Mouse (Mus musculus) kidney, embryonic 15.5 days (tissue): Measurements from ENCODE around the gene 1700001P01Rik. TPM values are rescaled to one million over a fixed set of nuclear protein-coding genes. Genes with fewer than 3 reads are reported as not detected.

Experiments
- ATAC-seq: fragments of 200-750 bp; cut with Nextera tagmentation; replicated peaks from 2 replicates; pipeline ENCODE4 v1.8.0; 2017; ENCODE audit warnings: moderate TSS enrichment; ENCODE audit not compliant: low FRiP score
- H3K27ac ChIP-seq: fragments of 300-500 bp; sonication (generic); 2 replicates; pipeline ENCODE4 v1.5.1; 2015; ENCODE audit warnings: mild to moderate bottlenecking, inconsistent platforms
- H3K27me3 ChIP-seq: fragments of 300-500 bp; sonication (generic); 2 replicates; pipeline ENCODE4 v1.6.1; 2015; ENCODE audit warnings: inconsistent platforms
- H3K36me3 ChIP-seq: fragments of 300-500 bp; sonication (generic); 2 replicates; pipeline ENCODE4 v1.6.1; 2015; ENCODE audit warnings: inconsistent platforms
- H3K4me1 ChIP-seq: fragments of 300-500 bp; sonication (generic); 2 replicates; pipeline ENCODE4 v1.6.1; 2015; ENCODE audit warnings: inconsistent platforms
- H3K4me2 ChIP-seq: fragments of 300-500 bp; sonication (generic); 2 replicates; pipeline ENCODE4 v1.6.1; 2015; ENCODE audit warnings: moderate library complexity, mild to moderate bottlenecking, inconsistent platforms
- H3K4me3 ChIP-seq: fragments of 300-500 bp; sonication (generic); replicated peaks from 2 replicates; pipeline ENCODE4 v1.5.1; 2015; ENCODE audit warnings: mild to moderate bottlenecking, inconsistent platforms
- H3K9ac ChIP-seq: fragments of 300-500 bp; sonication (generic); 2 replicates; pipeline ENCODE4 v1.6.1; 2015; ENCODE audit warnings: mild to moderate bottlenecking, inconsistent platforms
- H3K9me3 ChIP-seq: fragments of 300-500 bp; sonication (generic); replicated peaks from 2 replicates; pipeline ENCODE4 v1.6.1; 2016; ENCODE audit warnings: inconsistent platforms
- WGBS: fragments of 180-500 bp; shearing (Covaris S2); methylation state at CpG from one replicate; pipeline ENCODE4 v1.1.7; 2015; ENCODE audit warnings: mixed read lengths; 5-methylcytosine and 5-hydroxymethylcytosine counted together
- polyA plus RNA-seq: library from polyadenylated mRNA; unstranded; fragments of >200 nt; fragmentation: Nextera tagmentation; extraction: Ambion mirVana; gene quantifications from 2 replicates; pipeline ENCODE4 v1.2.1, GENCODE M21; 2015

The 1700001P01Rik gene
- polyA plus RNA-seq, 1 experiment from 2014 or later, result 0.62 TPM

GRCm38 (mm10) chr11:97808093-97808492 is 32.4 kb upstream of the 1700001P01Rik start:
- no peak for ATAC-seq
- no peak overlapping the region for H3K9ac ChIP-seq
- WGBS, result 60% methylated on average over 2 of the region's 2 CpGs
- H3K4me2 ChIP-seq, result peak overlapping the region; percentile 33
- H3K27ac ChIP-seq, result peak overlapping the region; percentile 90
- H3K4me3 ChIP-seq, result no peak overlapping the region
- H3K4me1 ChIP-seq, result peaks cover 96% of the 10 kb centered on the region
- H3K27me3 ChIP-seq, result no peaks in the 10 kb centered on the region
- no peaks in the 10 kb centered on the region for H3K9me3 ChIP-seq
- H3K36me3 ChIP-seq, result peaks cover 22% of the 10 kb centered on the region

- Histone ChIP-seq H3K4me3 (no peak overlapping the region), H3K4me1 (peaks cover 96% of the 10 kb centered on the region), H3K9me3 (no peaks in the 10 kb centered on the region), H3K36me3 (peaks cover 22% of the 10 kb centered on the region), H3K4me2 (peak overlapping the region; percentile 33), H3K27me3 (no peaks in the 10 kb centered on the region), H3K9ac (no peak overlapping the region), H3K27ac (peak overlapping the region; percentile 90)
- no peak for ATAC-seq
- WGBS, result 43% methylated on average over 6 of the region's 6 CpGs
Measured at GRCm38 (mm10) chr11:97807626-97808025, 31.9 kb upstream of the 1700001P01Rik start.

- H3K36me3 ChIP-seq, result peaks cover 22% of the 10 kb centered on the region
- 63% methylated on average over 7 of the region's 7 CpGs for WGBS
- no peak overlapping the region for H3K9ac ChIP-seq
- peak overlapping the region; percentile 50; the same call in 1 of the 2 replicates for H3K4me2 ChIP-seq
- H3K27me3 ChIP-seq, result no peaks in the 10 kb centered on the region
- H3K9me3 ChIP-seq, result no peaks in the 10 kb centered on the region
- peaks cover 96% of the 10 kb centered on the region for H3K4me1 ChIP-seq
- H3K27ac ChIP-seq, result peak overlapping the region; percentile 90
- ATAC-seq, result no peak
- H3K4me3 ChIP-seq, result no peak overlapping the region
Measured at GRCm38 (mm10) chr11:97806613-97806964, 30.9 kb upstream of the 1700001P01Rik start.

GRCm38 (mm10) chr11:97805662-97806612 is 30.2 kb upstream of the 1700001P01Rik start:
- no peaks in the 10 kb centered on the region for H3K9me3 ChIP-seq
- H3K27ac ChIP-seq, result peak overlapping the region; percentile 90
- WGBS, result 25% methylated on average over 15 of the region's 15 CpGs
- H3K4me3 ChIP-seq, result peak overlapping the region; percentile 15; the same call in 1 of the 2 replicates
- H3K4me1 ChIP-seq, result peaks cover 96% of the 10 kb centered on the region
- ATAC-seq, result no peak
- H3K36me3 ChIP-seq, result peaks cover 22% of the 10 kb centered on the region
- no peak overlapping the region; the same call in 1 of the 2 replicates for H3K9ac ChIP-seq
- no peaks in the 10 kb centered on the region for H3K27me3 ChIP-seq
- peak overlapping the region; percentile 50 for H3K4me2 ChIP-seq

GRCm38 (mm10) chr11:97804841-97805661 is 29.3 kb upstream of the 1700001P01Rik start:
- Histone ChIP-seq H3K4me3 (peak overlapping the region; percentile 15; the same call in 1 of the 2 replicates), H3K27ac (peak overlapping the region; percentile 90)
- ATAC-seq, result no peak

GRCm38 (mm10) chr11:97803847-97804246 is 28.1 kb upstream of the 1700001P01Rik start:
- Histone ChIP-seq H3K4me1 (peaks cover 84% of the 10 kb centered on the region), H3K36me3 (peaks cover 11% of the 10 kb centered on the region), H3K9ac (no peak overlapping the region), H3K27ac (peak overlapping the region; percentile 90), H3K4me3 (no peak overlapping the region), H3K27me3 (no peaks in the 10 kb centered on the region), H3K9me3 (no peaks in the 10 kb centered on the region), H3K4me2 (0 out of 2 replicates have a peak overlapping the region, but pooled peaks have one; percentile 50)
- 67% methylated on average over 5 of the region's 5 CpGs for WGBS
- no peak for ATAC-seq

More at GRCm38 (mm10) chr11:97804841-97805661, 29.3 kb upstream of the 1700001P01Rik start:
- Histone ChIP-seq H3K36me3 (peaks cover 19% of the 10 kb centered on the region), H3K4me1 (peaks cover 92% of the 10 kb centered on the region), H3K9ac (no peak overlapping the region; the same call in 1 of the 2 replicates), H3K4me2 (peak overlapping the region; percentile 50), H3K27me3 (no peaks in the 10 kb centered on the region), H3K9me3 (no peaks in the 10 kb centered on the region)
- 10% methylated on average over 9 of the region's 9 CpGs for WGBS

GRCm38 (mm10) chr11:97802495-97802894 is 26.8 kb upstream of the 1700001P01Rik start:
- peaks cover 4% of the 10 kb centered on the region; the same call in 1 of the 2 replicates for H3K36me3 ChIP-seq
- H3K9ac ChIP-seq, result no peak overlapping the region
- H3K9me3 ChIP-seq, result no peaks in the 10 kb centered on the region
- peak overlapping the region; percentile 99 for H3K27ac ChIP-seq
- ATAC-seq, result no peak
- peak overlapping the region; percentile 83; the same call in 1 of the 2 replicates for H3K4me3 ChIP-seq
- peak overlapping the region; percentile 90 for H3K4me2 ChIP-seq
- H3K27me3 ChIP-seq, result no peaks in the 10 kb centered on the region
- peaks cover 82% of the 10 kb centered on the region for H3K4me1 ChIP-seq
- WGBS, result 43% methylated on average over 6 of the region's 6 CpGs

- H3K4me1 ChIP-seq, result peaks cover 78% of the 10 kb centered on the region
- peaks cover 4% of the 10 kb centered on the region; the same call in 1 of the 2 replicates for H3K36me3 ChIP-seq
- no peaks in the 10 kb centered on the region for H3K27me3 ChIP-seq
- peak overlapping the region; percentile 83 for H3K4me3 ChIP-seq
- peak overlapping the region; percentile 99 for H3K27ac ChIP-seq
- peak overlapping the region; percentile 90 for H3K4me2 ChIP-seq
- no peaks in the 10 kb centered on the region for H3K9me3 ChIP-seq
- WGBS, result 17% methylated on average over 1 of the region's 1 CpGs
- H3K9ac ChIP-seq, result no peak overlapping the region
- no peak for ATAC-seq
Measured at GRCm38 (mm10) chr11:97802194-97802470, 26.4 kb upstream of the 1700001P01Rik start.

- H3K36me3 ChIP-seq, result no peaks in the 10 kb centered on the region
- ATAC-seq, result no peak
- peak overlapping the region; percentile 83 for H3K4me3 ChIP-seq
- H3K9me3 ChIP-seq, result no peaks in the 10 kb centered on the region
- H3K4me1 ChIP-seq, result peaks cover 73% of the 10 kb centered on the region
- peak overlapping the region; percentile 99 for H3K27ac ChIP-seq
- H3K4me2 ChIP-seq, result peak overlapping the region; percentile 90
- no peaks in the 10 kb centered on the region for H3K27me3 ChIP-seq
- 16% methylated on average over 8 of the region's 8 CpGs for WGBS
- H3K9ac ChIP-seq, result peak overlapping the region; percentile 87
Measured at GRCm38 (mm10) chr11:97801409-97802193, 25.9 kb upstream of the 1700001P01Rik start.

- Histone ChIP-seq H3K27ac (peak overlapping the region; percentile 99), H3K27me3 (no peaks in the 10 kb centered on the region), H3K9ac (peak overlapping the region; percentile 87), H3K36me3 (no peaks in the 10 kb centered on the region), H3K9me3 (no peaks in the 10 kb centered on the region), H3K4me2 (peak overlapping the region; percentile 90), H3K4me1 (peaks cover 65% of the 10 kb centered on the region), H3K4me3 (peak overlapping the region; percentile 83)
- WGBS, result 3% methylated on average over 17 of the region's 17 CpGs
- ATAC-seq, result no peak
Measured at GRCm38 (mm10) chr11:97800691-97801408, 25.1 kb upstream of the 1700001P01Rik start.
